Mouse (Mus musculus): ENCODE measurements around the gene Olfr955. TPM values are rescaled to one million over a fixed set of nuclear protein-coding genes. Genes with fewer than 3 reads are reported as not detected.

Gene Olfr955
- not detected in 2 replicates for polyA plus RNA-seq (2012; ENCODE audit: insufficient read depth, insufficient read length, missing spikeins)

GRCm38 (mm10) chr9:39471844-39472243 lies at the start of gene Olfr955:
Olfr955 (minus strand) TSS chr9:39471944.
- no peaks in the 10 kb centered on the region for H3K4me1 ChIP-seq (ENCODE audit: control insufficient read depth, insufficient read depth, insufficient read length, low read length)
- no peak within 1 kb of the TSS for H3K27ac ChIP-seq (replicated peaks; ENCODE audit: low read depth, low read length)
- no peak within 1 kb of the TSS for H3K4me3 ChIP-seq (ENCODE audit: insufficient read depth, low read depth, low read length)

- Histone ChIP-seq H3K4me3 (ENCODE audit: insufficient read depth, low read depth, low read length) (no peak overlapping the region), H3K4me1 (ENCODE audit: control insufficient read depth, insufficient read depth, insufficient read length, low read length) (no peaks in the 10 kb centered on the region), H3K27ac (replicated peaks; ENCODE audit: low read depth, low read length) (no peak overlapping the region)
Measured at GRCm38 (mm10) chr9:39518595-39518994, 46.9 kb upstream of the Olfr955 start.

- H3K4me1 ChIP-seq (ENCODE audit: control insufficient read depth, insufficient read depth, insufficient read length, low read length) = no peaks in the 10 kb centered on the region
- no peak within 1 kb of the TSS for H3K27ac ChIP-seq (replicated peaks; ENCODE audit: low read depth, low read length)
- no peak within 1 kb of the TSS for H3K4me3 ChIP-seq (ENCODE audit: insufficient read depth, low read depth, low read length)
Measured at GRCm38 (mm10) chr9:39515531-39515930, 43.8 kb upstream of the Olfr955 start, which contains the start of gene Olfr957. Olfr957 (minus strand) TSS chr9:39515809.

- Histone ChIP-seq H3K27ac (replicated peaks; ENCODE audit: low read depth, low read length) (no peak overlapping the region), H3K4me3 (ENCODE audit: insufficient read depth, low read depth, low read length) (no peak overlapping the region), H3K4me1 (ENCODE audit: control insufficient read depth, insufficient read depth, insufficient read length, low read length) (no peaks in the 10 kb centered on the region)
Measured at GRCm38 (mm10) chr9:39509412-39509811, 37.7 kb upstream of the Olfr955 start.

- Histone ChIP-seq H3K4me3 (ENCODE audit: insufficient read depth, low read depth, low read length) (no peak overlapping the region), H3K27ac (replicated peaks; ENCODE audit: low read depth, low read length) (no peak overlapping the region), H3K4me1 (ENCODE audit: control insufficient read depth, insufficient read depth, insufficient read length, low read length) (no peaks in the 10 kb centered on the region)
Measured at GRCm38 (mm10) chr9:39508998-39509397, 37.3 kb upstream of the Olfr955 start.

- H3K4me3 ChIP-seq (ENCODE audit: insufficient read depth, low read depth, low read length) = no peak within 1 kb of the TSS
- no peak within 1 kb of the TSS for H3K27ac ChIP-seq (replicated peaks; ENCODE audit: low read depth, low read length)
- H3K4me1 ChIP-seq (ENCODE audit: control insufficient read depth, insufficient read depth, insufficient read length, low read length) = no peaks in the 10 kb centered on the region
Measured at GRCm38 (mm10) chr9:39493895-39494294, 22.2 kb upstream of the Olfr955 start, which contains the start of gene Olfr44. Olfr44 (minus strand) TSS chr9:39493995.

- no peak within 1 kb of the TSS for H3K4me3 ChIP-seq (ENCODE audit: insufficient read depth, low read depth, low read length)
- no peaks in the 10 kb centered on the region for H3K4me1 ChIP-seq (ENCODE audit: control insufficient read depth, insufficient read depth, insufficient read length, low read length)
- no peak within 1 kb of the TSS for H3K27ac ChIP-seq (replicated peaks; ENCODE audit: low read depth, low read length)
Measured at GRCm38 (mm10) chr9:39456401-39456800, 15.3 kb downstream of the Olfr955 start, which contains the start of gene Olfr954. Olfr954 (plus strand) TSS chr9:39456701.

- H3K4me1 ChIP-seq (ENCODE audit: control insufficient read depth, insufficient read depth, insufficient read length, low read length) = no peaks in the 10 kb centered on the region
- H3K4me3 ChIP-seq (ENCODE audit: insufficient read depth, low read depth, low read length) = no peak within 1 kb of the TSS
- no peak within 1 kb of the TSS for H3K27ac ChIP-seq (replicated peaks; ENCODE audit: low read depth, low read length)
Measured at GRCm38 (mm10) chr9:39427048-39427447, 44.7 kb downstream of the Olfr955 start, which contains the start of gene Olfr952. Olfr952 (minus strand) TSS chr9:39427148.

Other genes with a start within 250 kb of the Olfr955 start
- not detected in 2 replicates for gene Olfr1537, start 221.9 kb downstream of the Olfr955 start, polyA plus RNA-seq (2012; ENCODE audit: insufficient read depth, insufficient read length, missing spikeins)
- gene Olfr945, start 195.1 kb downstream of the Olfr955 start, polyA plus RNA-seq (2012; ENCODE audit: insufficient read depth, insufficient read length, missing spikeins) = not detected in 2 replicates
- gene Olfr948, start 145.9 kb downstream of the Olfr955 start, polyA plus RNA-seq (2012; ENCODE audit: insufficient read depth, insufficient read length, missing spikeins) = not detected in 2 replicates
- gene Olfr951, start 84.5 kb downstream of the Olfr955 start, polyA plus RNA-seq (2012; ENCODE audit: insufficient read depth, insufficient read length, missing spikeins) = not detected in 2 replicates
- not detected in 2 replicates for gene Olfr952, start 44.8 kb downstream of the Olfr955 start, polyA plus RNA-seq (2012; ENCODE audit: insufficient read depth, insufficient read length, missing spikeins)
- not detected in 2 replicates for gene Olfr954, start 15.2 kb downstream of the Olfr955 start, polyA plus RNA-seq (2012; ENCODE audit: insufficient read depth, insufficient read length, missing spikeins)
- gene Olfr44, start 22.1 kb upstream of the Olfr955 start, polyA plus RNA-seq (2012; ENCODE audit: insufficient read depth, insufficient read length, missing spikeins) = not detected in 2 replicates
- gene Olfr957, start 43.9 kb upstream of the Olfr955 start, polyA plus RNA-seq (2012; ENCODE audit: insufficient read depth, insufficient read length, missing spikeins) = not detected in 2 replicates
- gene Olfr958, start 82.1 kb upstream of the Olfr955 start, polyA plus RNA-seq (2012; ENCODE audit: insufficient read depth, insufficient read length, missing spikeins) = not detected in 2 replicates
- not detected in 2 replicates for gene Olfr959, start 103.6 kb upstream of the Olfr955 start, polyA plus RNA-seq (2012; ENCODE audit: insufficient read depth, insufficient read length, missing spikeins)
- not detected in 2 replicates for gene AW551984, start 132.5 kb upstream of the Olfr955 start, polyA plus RNA-seq (2012; ENCODE audit: insufficient read depth, insufficient read length, missing spikeins)
- gene Olfr148, start 138.7 kb upstream of the Olfr955 start, polyA plus RNA-seq (2012; ENCODE audit: insufficient read depth, insufficient read length, missing spikeins) = not detected in 2 replicates
- gene Olfr960, start 149.4 kb upstream of the Olfr955 start, polyA plus RNA-seq (2012; ENCODE audit: insufficient read depth, insufficient read length, missing spikeins) = not detected in 2 replicates
- gene Olfr961, start 173.1 kb upstream of the Olfr955 start, polyA plus RNA-seq (2012; ENCODE audit: insufficient read depth, insufficient read length, missing spikeins) = not detected in 2 replicates
- gene Olfr963, start 195.3 kb upstream of the Olfr955 start, polyA plus RNA-seq (2012; ENCODE audit: insufficient read depth, insufficient read length, missing spikeins) = not detected in 2 replicates
- gene Olfr149, start 235.2 kb upstream of the Olfr955 start, polyA plus RNA-seq (2012; ENCODE audit: insufficient read depth, insufficient read length, missing spikeins) = not detected in 2 replicates
- not detected in 2 replicates for gene Olfr965, start 239.4 kb upstream of the Olfr955 start, polyA plus RNA-seq (2012; ENCODE audit: insufficient read depth, insufficient read length, missing spikeins)

Measured in brown adipose tissue, adult 24 weeks (tissue).